Mouse (Mus musculus): ENCODE results near the gene Mmp1b. TPM values are rescaled to one million over a fixed set of nuclear protein-coding genes. Genes with fewer than 3 reads are reported as not detected.
"Not testable (repeated sequence)": the region's sequence is repeated elsewhere in the genome, so short reads cannot be mapped to it uniquely, and the experiment has no call there.

Mmp1b gene
- not detected in 2 replicates for total RNA-seq (2014; rRNA removed; ENCODE audit: low replicate concordance)
- polyA plus RNA-seq (2015; fragmentation: Nextera tagmentation; extraction: Ambion mirVana), result not detected in 2 replicates

- ATAC-seq (ENCODE audit: insufficient read depth, low read depth) (no peak), DNase-seq (ENCODE audit: low spot score) (no peak)
- Histone ChIP-seq H3K4me1 (ENCODE audit: control insufficient read depth, insufficient read depth) (no peaks in the 10 kb centered on the region), H3K4me2 (ENCODE audit: low read depth, low read length) (no peak within 1 kb of the TSS), H3K27me3 (ENCODE audit: control insufficient read depth, insufficient read depth, low read length) (no peaks in the 10 kb centered on the region), H3K4me3 (ENCODE audit: low read depth, low read length) (no peak within 1 kb of the TSS), H3K9me3 (replicated peaks; ENCODE audit: control insufficient read depth, low read length) (no peaks in the 10 kb centered on the region), H3K36me3 (replicated peaks; ENCODE audit: control insufficient read depth, insufficient read depth, low read length) (no peaks in the 10 kb centered on the region), H3K27ac (ENCODE audit: low read depth) (no peak within 1 kb of the TSS), H3K9ac (replicated peaks; ENCODE audit: low read depth, low read length) (no peak within 1 kb of the TSS)
- TF ChIP-seq CTCF (IDR thresholded peaks at IDR 0.05; ENCODE audit: low read depth) (no peak), EP300 (IDR thresholded peaks at IDR 0.05; ENCODE audit: low read depth) (no peak)
Observed at GRCm38 (mm10) chr9:7387947-7388346, at the start of gene Mmp1b. Mmp1b (minus strand) TSS chr9:7388047.

GRCm38 (mm10) chr9:7396556-7396955 lies 8.7 kb upstream of the Mmp1b start:
- H3K27ac ChIP-seq (ENCODE audit: low read depth); H3K27me3 ChIP-seq (ENCODE audit: control insufficient read depth, insufficient read depth, low read length); DNase-seq (ENCODE audit: low spot score); H3K36me3 ChIP-seq (replicated peaks; ENCODE audit: control insufficient read depth, insufficient read depth, low read length); H3K4me3 ChIP-seq (ENCODE audit: low read depth, low read length); H3K4me1 ChIP-seq (ENCODE audit: control insufficient read depth, insufficient read depth); H3K4me2 ChIP-seq (ENCODE audit: low read depth, low read length); H3K9me3 ChIP-seq (replicated peaks; ENCODE audit: control insufficient read depth, low read length); ATAC-seq (ENCODE audit: insufficient read depth, low read depth); H3K9ac ChIP-seq (replicated peaks; ENCODE audit: low read depth, low read length): not testable (repeated sequence)
- 71% methylated on average over 8 of the region's 8 CpGs for WGBS

GRCm38 (mm10) chr9:7354535-7354934 lies 33.3 kb downstream of the Mmp1b start:
- TF ChIP-seq EP300 (IDR thresholded peaks at IDR 0.05; ENCODE audit: low read depth) (no peak), CTCF (IDR thresholded peaks at IDR 0.05; ENCODE audit: low read depth) (no peak)
- no peak overlapping the region for H3K9ac ChIP-seq (replicated peaks; ENCODE audit: low read depth, low read length)
- no peak overlapping the region for H3K27ac ChIP-seq (ENCODE audit: low read depth)
- H3K36me3 ChIP-seq (replicated peaks; ENCODE audit: control insufficient read depth, insufficient read depth, low read length), result no peaks in the 10 kb centered on the region
- no peak for DNase-seq (ENCODE audit: low spot score)
- H3K9me3 ChIP-seq (replicated peaks; ENCODE audit: control insufficient read depth, low read length), result no peaks in the 10 kb centered on the region
- no peak overlapping the region for H3K4me3 ChIP-seq (ENCODE audit: low read depth, low read length)
- H3K4me1 ChIP-seq (ENCODE audit: control insufficient read depth, insufficient read depth), result no peaks in the 10 kb centered on the region
- no peak overlapping the region for H3K4me2 ChIP-seq (ENCODE audit: low read depth, low read length)
- H3K27me3 ChIP-seq (ENCODE audit: control insufficient read depth, insufficient read depth, low read length), result no peaks in the 10 kb centered on the region
- 70% methylated on average over 3 of the region's 3 CpGs for WGBS
- no peak for ATAC-seq (ENCODE audit: insufficient read depth, low read depth)

GRCm38 (mm10) chr9:7345513-7345912 lies 42.3 kb downstream of the Mmp1b start:
- no peak for DNase-seq (ENCODE audit: low spot score)
- 83% methylated on average over 2 of the region's 2 CpGs for WGBS
- Histone ChIP-seq H3K4me1 (ENCODE audit: control insufficient read depth, insufficient read depth) (no peaks in the 10 kb centered on the region), H3K9me3 (replicated peaks; ENCODE audit: control insufficient read depth, low read length) (no peaks in the 10 kb centered on the region), H3K4me3 (ENCODE audit: low read depth, low read length) (no peak overlapping the region), H3K36me3 (replicated peaks; ENCODE audit: control insufficient read depth, insufficient read depth, low read length) (no peaks in the 10 kb centered on the region), H3K9ac (replicated peaks; ENCODE audit: low read depth, low read length) (no peak overlapping the region), H3K4me2 (ENCODE audit: low read depth, low read length) (no peak overlapping the region), H3K27ac (ENCODE audit: low read depth) (no peak overlapping the region), H3K27me3 (ENCODE audit: control insufficient read depth, insufficient read depth, low read length) (no peaks in the 10 kb centered on the region)
- no peak for ATAC-seq (ENCODE audit: insufficient read depth, low read depth)
- TF ChIP-seq EP300 (IDR thresholded peaks at IDR 0.05; ENCODE audit: low read depth) (no peak), CTCF (IDR thresholded peaks at IDR 0.05; ENCODE audit: low read depth) (no peak)

GRCm38 (mm10) chr9:7344107-7344506 lies 43.7 kb downstream of the Mmp1b start, which contains the start of gene Mmp12:
Mmp12 (plus strand) TSS chr9:7344381.
- H3K4me1 ChIP-seq (ENCODE audit: control insufficient read depth, insufficient read depth), result no peaks in the 10 kb centered on the region
- TF ChIP-seq CTCF (IDR thresholded peaks at IDR 0.05; ENCODE audit: low read depth) (no peak), EP300 (IDR thresholded peaks at IDR 0.05; ENCODE audit: low read depth) (no peak)

GRCm38 (mm10) chr9:7336740-7337483 lies 50.9 kb downstream of the Mmp1b start:
- Histone ChIP-seq H3K4me3 (ENCODE audit: low read depth, low read length) (no peak overlapping the region), H3K9me3 (replicated peaks; ENCODE audit: control insufficient read depth, low read length) (no peaks in the 10 kb centered on the region), H3K36me3 (replicated peaks; ENCODE audit: control insufficient read depth, insufficient read depth, low read length) (no peaks in the 10 kb centered on the region), H3K27ac (ENCODE audit: low read depth) (no peak overlapping the region), H3K9ac (replicated peaks; ENCODE audit: low read depth, low read length) (no peak overlapping the region), H3K4me1 (ENCODE audit: control insufficient read depth, insufficient read depth) (no peaks in the 10 kb centered on the region), H3K27me3 (ENCODE audit: control insufficient read depth, insufficient read depth, low read length) (no peaks in the 10 kb centered on the region), H3K4me2 (ENCODE audit: low read depth, low read length) (no peak overlapping the region)
- ATAC-seq (ENCODE audit: insufficient read depth, low read depth) (no peak), DNase-seq (ENCODE audit: low spot score) (no peak)
- TF ChIP-seq CTCF (IDR thresholded peaks at IDR 0.05; ENCODE audit: low read depth) (no peak), EP300 (IDR thresholded peaks at IDR 0.05; ENCODE audit: low read depth) (no peak)

More at GRCm38 (mm10) chr9:7344107-7344506, 43.7 kb downstream of the Mmp1b start, which contains the start of gene Mmp12:
- DNase-seq (ENCODE audit: low spot score) (no peak), ATAC-seq (ENCODE audit: insufficient read depth, low read depth) (no peak)
- Histone ChIP-seq H3K4me3 (ENCODE audit: low read depth, low read length) (no peak within 1 kb of the TSS), H3K27ac (ENCODE audit: low read depth) (no peak within 1 kb of the TSS), H3K27me3 (ENCODE audit: control insufficient read depth, insufficient read depth, low read length) (no peaks in the 10 kb centered on the region), H3K4me2 (ENCODE audit: low read depth, low read length) (no peak within 1 kb of the TSS), H3K9ac (replicated peaks; ENCODE audit: low read depth, low read length) (no peak within 1 kb of the TSS), H3K9me3 (replicated peaks; ENCODE audit: control insufficient read depth, low read length) (no peaks in the 10 kb centered on the region), H3K36me3 (replicated peaks; ENCODE audit: control insufficient read depth, insufficient read depth, low read length) (no peaks in the 10 kb centered on the region)
